Mouse (Mus musculus) CH12.LX (cell line): ENCODE results near the gene Rufy1.

ENCODE experiments used
- BHLHE40 ChIP-seq: IDR thresholded peaks from 2 replicates; pipeline ENCODE4 v1.6.1; 2011; ENCODE audit warnings: mild to moderate bottlenecking, low read depth, low read length, improper control_type of control experiment
- CHD1 ChIP-seq: IDR thresholded peaks from 2 replicates; pipeline ENCODE4 v1.6.1; 2012; ENCODE audit warnings: low read depth, low read length, improper control_type of control experiment, inconsistent platforms
- CTCF ChIP-seq, 2 experiments: IDR thresholded peaks in 1 of 2; conservative IDR thresholded peaks in 1 of 2; 2 replicates each; pipeline ENCODE4 v1.5.1; 2011 to 2012; ENCODE audit warnings: low read depth in 2 of 2, low read length in 2 of 2, improper control_type of control experiment in 1 of 2, inconsistent platforms in 1 of 2, mild to moderate bottlenecking in 1 of 2, moderate library complexity in 1 of 2
- TCF12 ChIP-seq: IDR thresholded peaks from 2 replicates; pipeline ENCODE4 v1.6.1; 2014; ENCODE audit warnings: low read depth, mild to moderate bottlenecking, inconsistent platforms, low read length, improper control_type of control experiment
- ZNF384 ChIP-seq: IDR thresholded peaks from 2 replicates; pipeline ENCODE4 v1.6.1; 2012; ENCODE audit warnings: low read depth, low read length, improper control_type of control experiment, inconsistent platforms

DNA sequence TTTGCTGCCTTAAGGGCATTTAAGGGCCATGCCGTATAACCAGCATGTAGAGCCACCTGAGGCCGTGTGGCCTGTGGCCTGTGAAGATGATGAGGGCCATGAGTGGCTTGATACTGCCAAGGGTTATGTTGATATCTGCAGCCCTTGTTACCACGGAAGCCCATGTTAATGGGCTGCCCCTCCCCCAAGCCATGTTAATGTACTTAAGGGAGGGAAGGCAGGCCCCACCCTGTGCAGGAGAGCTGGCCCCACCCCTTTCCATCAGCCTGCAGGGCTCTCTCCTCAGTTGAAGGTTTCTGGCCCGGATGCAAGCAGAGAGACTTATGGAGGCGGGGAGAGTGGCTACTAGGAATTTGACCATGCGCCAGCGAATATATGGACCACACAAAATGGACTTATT is 30.6 kb upstream of the Rufy1 start:
- no peak for TF ChIP-seq TCF12
- no peak for TF ChIP-seq BHLHE40
- no peak for TF ChIP-seq ZNF384
- no peak for TF ChIP-seq CHD1
- TF ChIP-seq CTCF (conservative IDR thresholded peaks at IDR 0.05 in 1 of 2, IDR thresholded peaks at IDR 0.05 in 1 of 2; ENCODE audit: low read depth in 2 of 2, low read length in 2 of 2): no peak
